Mouse (Mus musculus) spleen, embryonic (tissue): ENCODE measurements at regions not wholly inside any gene's neighbourhood (a gene's known extent, or its start where the extent isn't known, plus 50 kb on each side); places are given as distances from the start of the nearest gene placed in this dataset.

Experiments
- CTCF ChIA-PET: fragments of 350-600 bp; sonication (Branson Sonifier 250); formaldehyde crosslinking; loops from one replicate; lab custom pipeline; 2022; lab: Charles Lee

GRCm38 (mm10) chr2:159981694-159982093 lies 352.3 kb downstream of the Gm826 start:
- CTCF ChIA-PET, result no interaction called here

GRCm38 (mm10) chr2:159950369-159950768 lies 383.6 kb downstream of the Gm826 start:
- CTCF ChIA-PET, result no interaction called here

- CTCF ChIA-PET, result no interaction called here
These were observed 384.9 kb downstream of the Gm826 start for GRCm38 (mm10) chr2:159949046-159949445.

GRCm38 (mm10) chr2:159930744-159931143 lies 403.2 kb downstream of the Gm826 start:
- CTCF ChIA-PET, result no interaction called here

- CTCF ChIA-PET, result no interaction called here
These were observed 444.3 kb downstream of the Gm826 start for GRCm38 (mm10) chr2:159889701-159890100.

GRCm38 (mm10) chr2:159884773-159885459 lies 449.0 kb downstream of the Gm826 start:
- CTCF ChIA-PET, result no interaction called here

GRCm38 (mm10) chr2:159866981-159867380 lies 467.0 kb downstream of the Gm826 start:
- CTCF ChIA-PET, result no interaction called here

GRCm38 (mm10) chr2:159866391-159866790 lies 467.6 kb downstream of the Gm826 start:
- CTCF ChIA-PET, result no interaction called here

GRCm38 (mm10) chr2:159863185-159863584 lies 470.8 kb downstream of the Gm826 start:
- CTCF ChIA-PET, result no interaction called here

- CTCF ChIA-PET, result no interaction called here
These were observed 479.9 kb downstream of the Gm826 start for GRCm38 (mm10) chr2:159853891-159854665.

- CTCF ChIA-PET, result no interaction called here
These were observed 481.0 kb downstream of the Gm826 start for GRCm38 (mm10) chr2:159852959-159853358.

GRCm38 (mm10) chr2:159832488-159833113 lies 501.4 kb downstream of the Gm826 start:
- CTCF ChIA-PET, result no interaction called here

GRCm38 (mm10) chr2:159826417-159826816 lies 507.5 kb downstream of the Gm826 start:
- CTCF ChIA-PET, result no interaction called here

GRCm38 (mm10) chr2:159818556-159818955 lies 515.4 kb downstream of the Gm826 start:
- CTCF ChIA-PET, result no interaction called here

GRCm38 (mm10) chr2:159816344-159816743 lies 517.6 kb downstream of the Gm826 start:
- CTCF ChIA-PET, result no interaction called here
